Mouse (Mus musculus) 3134 (cell line): Measurements from ENCODE around the gene Icmt.
A peak's percentile ranks its signal among the peaks of the same experiment; 100 is the strongest.

Experiments
- DNase-seq: peaks from one replicate; pipeline ENCODE4 v3.0.0-alpha.2; 2011; ENCODE audit warnings: low spot score; ENCODE audit not compliant: insufficient read length; ENCODE audit errors: extremely low read depth

Icmt gene

DNA sequence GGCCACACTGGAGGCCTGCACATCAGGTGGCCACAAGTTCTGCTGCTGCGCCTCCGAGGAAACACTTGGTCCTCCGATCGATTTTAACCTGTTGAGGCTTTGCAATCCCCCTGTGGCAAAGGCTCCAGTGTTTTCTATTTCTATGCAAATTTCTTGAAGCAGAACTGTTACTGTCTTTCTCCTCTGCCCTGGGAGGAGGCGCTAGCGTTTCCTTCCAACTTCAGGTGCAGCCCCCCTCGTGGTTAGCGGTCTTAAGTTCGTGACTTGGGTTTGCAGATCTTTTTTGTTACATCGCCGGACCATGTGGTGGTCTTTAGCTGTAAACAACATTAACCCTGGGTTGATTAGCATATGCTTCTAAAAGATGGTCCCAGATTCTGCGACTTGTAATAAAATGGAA is 36.6 kb downstream of the Icmt start:
- DNase-seq, result no peak

DNA sequence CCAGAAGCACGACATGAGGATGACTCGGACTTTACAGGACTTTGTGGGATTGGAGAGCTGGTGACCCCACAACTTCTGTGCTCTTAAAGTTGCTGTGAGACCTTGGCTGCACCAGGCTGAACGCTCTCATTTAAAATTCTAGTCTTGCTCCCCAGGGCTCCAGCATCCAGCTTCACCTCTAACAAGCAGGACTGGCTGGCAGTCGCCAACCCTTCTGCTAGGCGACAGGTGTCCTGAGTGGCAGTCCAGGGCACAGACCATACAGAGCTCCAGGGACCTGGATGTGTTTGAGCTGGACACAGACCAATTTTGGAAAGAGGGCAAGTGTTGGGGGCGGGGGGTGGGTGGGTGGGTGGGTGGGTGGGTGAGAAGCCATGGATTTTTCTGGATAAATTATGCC is 40.7 kb downstream of the Icmt start:
- DNase-seq, result no peak

DNA sequence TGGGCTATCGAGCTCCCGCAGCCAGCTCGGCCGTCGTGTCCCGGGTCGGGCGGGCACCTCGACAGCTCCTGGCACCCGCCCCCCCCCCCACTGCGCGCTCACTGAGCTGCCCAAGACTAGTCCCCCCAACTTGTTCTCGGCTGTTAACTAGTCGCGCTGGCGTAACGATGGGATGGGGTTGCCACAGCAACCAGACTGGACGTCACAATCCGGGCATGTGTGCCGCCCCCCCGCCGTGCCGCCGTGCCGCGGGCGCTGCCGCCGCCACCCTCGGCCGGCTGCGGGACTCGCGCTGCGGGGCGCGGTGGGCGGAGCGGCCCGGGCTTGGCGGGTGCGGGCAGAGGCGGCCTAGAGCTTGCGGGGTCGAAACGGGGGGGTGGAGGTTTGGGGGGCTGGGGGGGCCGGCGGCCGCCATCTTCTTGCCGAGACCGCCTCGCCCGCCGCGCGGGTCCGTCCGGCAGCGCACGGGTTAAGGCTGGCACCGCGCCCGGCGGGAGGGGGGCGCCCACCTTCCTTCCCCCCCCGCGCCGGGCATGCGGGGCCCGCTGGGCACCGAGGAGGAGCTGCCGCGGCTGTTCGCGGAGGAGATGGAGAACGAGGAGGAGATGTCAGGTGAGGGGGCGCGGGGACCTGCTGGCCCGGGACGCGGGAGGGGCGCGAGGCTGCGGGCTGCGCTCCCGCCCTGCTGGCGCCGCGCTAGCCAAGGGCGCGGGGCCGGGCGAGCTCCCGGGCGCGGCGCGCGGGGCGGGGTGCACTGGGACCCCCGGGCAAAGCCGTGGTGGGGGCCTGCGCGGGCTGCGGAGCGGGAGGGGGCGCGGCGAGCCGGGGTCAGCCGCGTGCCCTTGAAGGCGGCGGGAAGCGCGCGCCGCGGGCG is 41.6 kb downstream of the Icmt start, which contains the start of gene Chd5:
Gene Chd5 (plus strand): TSS at position 233 of the 874 bp plus-strand sequence.
- no peak for DNase-seq

DNA sequence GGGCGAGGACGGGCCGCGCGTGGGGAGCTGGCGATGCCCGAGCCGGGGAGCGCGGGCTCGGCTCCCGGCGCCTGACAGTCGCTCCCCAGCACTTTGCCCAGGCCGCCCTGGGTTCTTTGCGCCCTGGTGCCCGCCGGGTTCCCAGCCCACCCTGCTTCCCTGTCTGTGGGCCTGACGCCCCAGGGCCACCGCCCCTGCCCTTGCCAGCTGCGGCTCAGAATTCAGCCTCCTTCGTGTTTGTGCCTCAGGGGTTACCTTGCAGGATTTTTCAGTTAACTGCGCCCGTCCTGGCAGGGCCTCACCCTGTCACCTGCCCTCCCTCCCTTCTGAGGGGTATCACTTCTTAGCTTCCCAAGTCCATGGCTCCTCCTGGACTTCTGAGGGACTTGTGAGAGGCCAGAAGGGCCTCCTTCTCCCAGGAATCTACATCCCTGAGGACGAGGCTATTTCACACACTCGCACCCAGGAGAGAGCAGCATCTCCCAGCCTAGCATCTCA is 42.3 kb downstream of the Icmt start:
- DNase-seq, result no peak

DNA sequence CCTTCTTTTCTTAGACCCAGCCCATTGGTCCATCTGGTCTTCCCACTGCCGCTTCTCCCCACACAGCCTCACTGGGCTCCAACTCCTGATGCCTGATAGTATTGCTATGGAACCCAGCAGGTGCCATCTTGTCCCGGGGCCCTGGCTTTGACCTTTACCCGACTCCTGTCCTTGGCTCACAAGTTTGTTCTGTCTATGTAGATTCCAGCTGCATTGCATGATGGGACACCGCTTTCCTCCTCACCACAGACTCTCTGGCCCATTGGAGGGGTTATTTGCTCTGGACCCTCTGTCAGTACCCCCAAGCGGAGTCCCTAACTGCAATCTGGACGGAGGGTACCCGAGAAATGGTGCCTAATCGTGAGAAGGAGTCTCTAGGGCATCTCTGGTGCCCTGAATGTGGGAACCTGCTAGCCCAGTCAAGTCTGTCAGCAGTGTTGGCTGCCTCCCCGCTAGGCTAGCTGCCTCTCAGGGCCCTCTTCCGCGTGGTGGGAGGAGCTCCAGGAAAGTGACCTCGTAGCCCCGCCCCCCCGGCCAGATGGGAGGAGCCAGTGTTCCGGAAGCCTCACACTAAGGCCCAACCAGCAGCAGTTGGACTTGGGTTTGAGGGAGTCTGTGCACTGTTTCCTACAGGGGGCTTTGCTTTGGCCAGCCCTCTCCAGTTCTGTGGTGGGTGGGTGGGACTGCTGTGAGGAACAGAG is 43.7 kb downstream of the Icmt start:
- DNase-seq, result no peak

DNA sequence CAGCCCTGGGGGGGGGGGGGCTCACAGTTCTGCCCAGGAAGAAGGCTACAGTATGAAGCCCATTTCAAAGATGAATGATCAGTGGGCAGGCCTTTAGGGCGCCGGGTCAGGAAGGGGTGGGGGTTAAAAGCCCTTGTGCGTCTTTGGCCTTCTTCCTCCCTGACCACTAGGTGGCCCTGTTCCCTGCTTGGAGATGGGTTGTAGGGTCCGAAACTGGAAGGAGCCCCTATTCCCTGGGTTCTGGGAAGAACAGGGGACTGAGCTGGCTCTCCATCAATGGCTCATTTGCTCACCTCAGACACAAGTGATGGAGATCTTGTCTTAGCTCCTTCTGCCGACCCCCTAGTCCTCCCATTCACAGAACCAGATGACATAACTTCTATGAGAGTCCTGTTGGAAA is 46.3 kb downstream of the Icmt start:
- peak; percentile 31 for DNase-seq

DNA sequence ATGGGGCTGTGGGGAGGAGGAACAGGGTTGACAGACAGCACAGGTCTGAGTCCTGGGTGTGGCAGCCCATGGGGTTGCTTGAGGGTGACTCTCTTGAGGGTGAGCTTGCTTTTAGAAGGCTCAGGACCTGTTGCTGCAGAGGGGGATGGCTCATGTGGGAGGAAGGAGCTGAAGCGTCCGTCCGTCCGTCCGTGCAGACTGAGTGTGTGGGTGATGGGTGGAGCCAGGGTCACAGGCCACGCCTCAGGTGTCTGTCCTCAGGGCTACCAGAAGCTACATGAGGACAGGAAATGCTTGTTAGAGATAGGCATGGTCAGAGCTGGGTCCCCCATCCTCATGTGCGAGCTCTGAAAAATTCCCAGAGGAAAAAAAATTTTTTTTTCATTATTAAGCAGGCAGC is 47.6 kb downstream of the Icmt start:
- peak; percentile 62 for DNase-seq

DNA sequence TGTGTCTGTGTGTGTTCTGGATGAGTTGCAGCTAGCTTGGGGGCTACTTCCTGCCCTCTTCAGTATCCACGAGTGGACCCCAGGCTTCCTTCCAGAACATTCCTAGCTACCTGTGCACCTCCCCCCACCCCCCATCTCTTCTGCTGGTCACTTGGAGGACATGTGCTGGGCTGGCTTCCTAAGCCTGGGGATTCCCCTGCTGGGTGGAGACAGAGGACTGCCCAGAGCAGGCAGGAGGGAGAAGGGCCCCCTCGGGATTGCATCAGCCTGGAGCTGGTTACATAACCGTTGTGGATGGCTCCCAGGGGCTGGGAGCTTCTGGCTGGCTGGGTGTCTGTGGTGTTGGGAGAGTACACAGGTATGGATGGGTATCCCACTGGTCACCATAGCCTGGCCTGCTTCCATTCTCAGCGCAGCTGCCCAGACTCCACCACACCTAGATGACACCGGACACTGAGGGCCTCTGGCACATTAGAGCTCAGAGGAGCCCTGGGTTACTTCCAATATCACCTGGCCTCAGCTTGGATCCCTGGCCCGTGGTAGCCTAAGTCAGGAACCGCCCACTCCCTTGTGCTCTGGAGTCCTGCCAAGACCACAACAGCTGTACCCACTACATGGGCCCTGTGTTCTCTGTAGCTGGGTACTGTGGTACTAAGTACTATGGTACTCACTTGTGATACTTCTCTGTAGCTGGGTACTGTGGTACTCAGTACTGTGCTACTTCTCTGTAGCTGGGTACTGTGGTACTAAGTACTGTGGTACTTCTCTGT is 48.3 kb downstream of the Icmt start:
- peak; percentile 77 for DNase-seq

DNA sequence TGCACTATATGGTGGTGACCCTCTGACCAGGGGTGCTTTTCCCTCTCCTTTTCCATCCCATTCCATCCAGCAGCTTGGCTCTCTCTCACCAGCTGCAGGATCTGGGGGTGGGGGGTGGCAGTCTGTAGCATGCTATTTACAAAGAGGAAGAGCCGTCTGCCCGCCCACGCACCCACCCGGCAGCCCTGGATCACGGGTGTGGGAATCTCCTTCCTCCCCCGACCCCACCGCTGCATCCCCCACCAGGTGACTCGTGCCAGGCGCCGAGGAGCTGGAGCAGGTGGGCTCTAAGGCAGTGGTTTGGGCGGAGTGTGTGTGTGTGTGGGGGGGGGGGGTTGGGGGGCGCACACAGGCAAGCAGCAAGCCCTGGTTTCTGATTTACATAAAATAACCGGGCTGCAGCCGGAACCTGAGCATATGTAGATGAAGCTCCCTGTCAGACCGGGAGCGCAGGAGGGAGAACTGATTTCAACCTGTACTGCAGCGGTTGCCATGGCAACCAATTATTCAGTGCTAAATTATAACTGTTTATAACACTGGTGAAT is 52.9 kb downstream of the Icmt start:
- DNase-seq, result no peak

DNA sequence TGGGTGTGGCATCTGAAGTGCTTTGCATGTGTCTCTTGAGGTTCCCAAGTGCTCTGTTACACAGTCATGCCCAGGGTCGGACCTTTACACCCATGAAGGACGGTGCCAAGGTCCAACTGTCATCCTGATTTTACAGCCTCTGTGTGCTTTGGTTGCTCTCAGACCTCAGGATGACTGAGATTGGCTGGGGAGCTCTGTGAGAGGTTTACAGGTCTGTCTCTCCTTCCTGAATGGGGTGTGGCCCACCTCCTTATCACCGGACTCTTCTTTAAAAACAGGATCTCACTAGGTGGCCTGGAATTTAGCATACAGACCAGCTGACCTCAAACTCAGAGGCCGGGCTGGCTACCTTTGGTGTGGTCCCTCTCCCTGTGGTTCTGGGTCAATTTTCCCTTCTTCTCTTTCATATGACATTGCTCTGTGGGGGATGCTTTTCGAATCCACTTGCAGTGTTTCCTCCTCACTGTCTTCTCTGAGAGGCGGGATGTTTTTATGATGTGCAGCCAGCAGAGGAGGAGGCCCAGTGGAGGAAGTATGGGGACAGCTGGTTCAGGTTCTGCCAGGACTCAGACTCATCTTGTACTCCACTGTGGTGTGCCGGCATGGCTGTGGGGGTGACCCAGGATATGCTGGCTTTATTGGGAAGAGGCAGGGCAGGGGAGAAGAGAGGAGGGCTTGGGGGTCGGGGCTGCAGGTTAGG is 53.8 kb downstream of the Icmt start:
- DNase-seq, result no peak

DNA sequence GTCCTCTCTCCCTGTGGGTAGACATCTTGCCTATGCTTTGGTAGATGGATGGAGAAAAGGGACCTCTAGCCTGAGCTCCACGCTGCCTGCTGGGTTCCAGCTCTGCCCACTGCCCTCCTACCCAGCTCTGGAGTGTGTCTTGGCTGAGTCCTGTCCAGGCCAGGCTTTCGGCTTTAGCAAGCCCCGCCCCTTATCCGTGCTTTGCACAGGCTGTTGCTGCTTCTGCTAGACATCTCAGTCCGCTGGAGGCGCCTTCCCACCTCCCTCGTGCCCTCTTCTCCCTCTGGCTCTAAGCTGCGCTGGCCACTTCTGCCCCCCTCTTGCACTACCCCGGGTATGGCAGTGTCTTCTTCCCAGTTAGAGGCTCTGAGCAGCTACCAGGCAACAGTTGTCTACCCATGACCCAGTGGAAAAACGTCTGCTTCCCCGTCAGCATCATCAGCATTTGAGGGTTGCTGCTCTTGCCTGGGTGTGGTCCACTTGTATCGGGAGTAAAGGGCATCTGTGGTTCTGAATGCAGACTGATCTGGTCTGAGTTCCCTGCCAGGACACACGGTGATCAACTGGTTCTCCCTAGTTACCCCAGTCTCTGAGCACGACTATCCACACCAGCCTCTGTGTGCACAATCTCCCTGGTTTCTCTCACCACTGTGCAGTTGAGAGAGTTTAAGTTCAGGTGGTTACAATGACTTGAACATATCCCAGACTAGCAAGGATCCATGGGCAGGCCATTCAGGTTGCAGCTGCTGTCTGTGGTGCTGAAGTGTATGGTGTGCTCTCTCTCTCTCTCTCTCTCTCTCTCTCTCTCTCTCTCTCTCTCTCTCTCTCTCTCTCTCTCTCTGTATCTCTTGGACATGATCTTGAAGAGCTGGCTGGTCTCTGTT is 54.6 kb downstream of the Icmt start:
- DNase-seq, result no peak

DNA sequence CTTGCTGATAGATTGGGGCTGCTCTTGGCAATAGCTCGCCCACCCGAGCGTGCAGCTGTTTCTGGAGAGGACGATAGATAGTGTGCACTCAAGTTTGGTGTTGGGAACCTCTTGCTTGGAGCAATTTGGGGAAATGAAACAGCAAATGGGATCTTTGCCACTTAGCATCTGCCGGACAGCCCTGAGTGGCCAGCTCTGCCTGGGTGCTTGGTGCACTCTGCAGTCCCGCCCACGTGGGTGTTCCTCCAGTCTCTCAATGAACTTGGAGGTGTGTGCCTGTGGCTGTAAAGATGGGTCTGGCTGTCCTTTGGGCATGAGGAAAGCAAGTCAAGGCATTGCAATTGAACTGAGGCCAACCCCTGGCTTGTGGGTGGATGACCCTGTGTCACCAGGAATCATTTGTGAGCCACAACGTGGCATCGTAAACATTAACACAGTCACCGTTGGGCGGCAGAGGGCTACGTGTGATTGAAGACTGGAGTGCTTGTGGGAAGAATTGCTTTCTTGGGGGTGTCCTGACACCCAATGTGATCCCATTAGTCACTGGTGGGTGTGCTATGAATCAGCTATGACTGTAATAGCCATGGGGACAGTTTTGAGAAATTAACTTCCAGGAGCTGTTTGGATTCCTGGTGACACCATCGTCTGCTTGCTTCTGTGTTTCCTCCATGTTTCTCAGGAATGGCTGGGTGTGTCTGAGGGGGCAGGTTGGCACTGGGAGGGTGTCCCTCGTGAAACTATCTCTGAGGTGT is 57.0 kb downstream of the Icmt start:
- DNase-seq, result peak; percentile 38

DNA sequence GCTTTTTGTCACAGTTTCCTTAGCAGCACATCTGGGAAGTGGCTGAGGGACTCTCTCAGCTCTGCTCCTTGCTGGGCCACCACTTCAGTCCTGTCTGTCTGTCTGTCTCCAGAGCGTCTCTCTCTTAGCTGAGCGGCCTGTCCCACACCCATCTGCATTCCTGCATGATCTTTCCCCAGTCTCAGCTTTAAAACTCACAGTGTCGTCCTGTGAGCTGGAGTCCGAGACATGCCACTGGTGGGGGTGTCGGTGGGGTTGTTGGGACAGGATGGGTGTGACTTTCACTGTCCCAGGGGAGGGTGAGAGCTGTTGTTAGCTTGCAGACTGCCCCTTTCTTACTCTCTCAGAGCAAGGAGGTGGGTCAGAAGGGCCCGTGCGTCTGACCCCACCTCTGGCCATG is 58.6 kb downstream of the Icmt start:
- DNase-seq, result no peak
